Mouse (Mus musculus) lung, postnatal 4 days (tissue): Measurements from ENCODE around the gene Mki67.

ENCODE experiments used
- DNase-seq, 2 experiments: peaks; one replicate each; pipeline ENCODE4 v3.0.0; 2021

Mki67 gene

GRCm38 (mm10) chr7:135664211-135664610 lies 52.0 kb downstream of the Mki67 start:
- DNase-seq = no peak

DNA sequence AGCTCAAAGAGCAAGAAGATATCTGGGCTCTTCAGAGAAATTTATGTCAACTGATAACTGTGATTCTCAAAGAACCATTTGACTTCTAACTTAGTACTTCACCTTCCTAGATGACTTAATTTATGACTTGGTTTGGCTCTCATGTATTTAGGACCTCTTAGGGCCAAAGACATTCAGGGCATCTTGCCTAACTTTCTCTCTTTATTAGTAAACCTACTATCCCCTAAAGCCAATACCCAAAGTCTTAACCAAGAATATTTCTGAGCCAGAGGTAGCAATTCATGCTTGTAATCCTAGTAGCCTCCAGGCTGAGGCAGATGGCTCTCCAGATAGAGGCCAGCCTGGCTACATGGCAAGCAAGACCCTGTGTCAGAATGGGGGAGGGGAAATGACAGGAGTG lies 55.8 kb downstream of the Mki67 start:
- DNase-seq = no peak

- DNase-seq = peak in 1 of 2 experiments; percentile 36
Measured at GRCm38 (mm10) chr7:135659314-135659935, 56.7 kb downstream of the Mki67 start.

DNA sequence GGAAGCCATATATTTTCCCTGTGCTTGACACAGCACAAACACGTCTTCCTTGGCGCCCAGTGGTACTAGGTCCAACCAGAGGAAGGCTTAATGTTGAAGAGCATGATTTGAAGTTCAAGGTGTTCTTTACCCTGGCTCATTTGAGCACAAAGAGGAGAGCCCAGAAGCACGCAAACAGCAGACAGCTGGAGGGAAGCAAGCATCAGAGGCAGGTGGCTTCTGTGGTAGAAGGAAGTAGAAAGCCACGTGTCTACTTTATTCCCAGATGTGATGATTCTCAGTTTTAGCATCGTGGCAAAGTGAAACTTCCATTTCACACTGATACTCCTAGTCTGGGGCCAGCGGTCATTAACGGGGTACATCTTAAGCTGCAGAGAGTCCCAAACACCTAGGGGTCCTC lies 58.0 kb downstream of the Mki67 start:
- no peak for DNase-seq

GRCm38 (mm10) chr7:135655113-135655512 lies 61.0 kb downstream of the Mki67 start:
- DNase-seq = no peak

- DNase-seq = no peak
Measured at GRCm38 (mm10) chr7:135654288-135654687, 61.9 kb downstream of the Mki67 start.

- no peak for DNase-seq
Measured at GRCm38 (mm10) chr7:135653601-135654000, 62.6 kb downstream of the Mki67 start.

- no peak for DNase-seq
Measured at GRCm38 (mm10) chr7:135652781-135653180, 63.4 kb downstream of the Mki67 start.

- DNase-seq = peak; percentile 60 to 62
Measured at GRCm38 (mm10) chr7:135651831-135652511, 64.2 kb downstream of the Mki67 start.

GRCm38 (mm10) chr7:135650061-135650460 lies 66.1 kb downstream of the Mki67 start:
- no peak for DNase-seq

- DNase-seq = no peak
Measured at GRCm38 (mm10) chr7:135649306-135649705, 66.9 kb downstream of the Mki67 start.

GRCm38 (mm10) chr7:135648821-135649220 lies 67.3 kb downstream of the Mki67 start:
- DNase-seq = no peak

GRCm38 (mm10) chr7:135646976-135647375 lies 69.2 kb downstream of the Mki67 start:
- DNase-seq = no peak

DNA sequence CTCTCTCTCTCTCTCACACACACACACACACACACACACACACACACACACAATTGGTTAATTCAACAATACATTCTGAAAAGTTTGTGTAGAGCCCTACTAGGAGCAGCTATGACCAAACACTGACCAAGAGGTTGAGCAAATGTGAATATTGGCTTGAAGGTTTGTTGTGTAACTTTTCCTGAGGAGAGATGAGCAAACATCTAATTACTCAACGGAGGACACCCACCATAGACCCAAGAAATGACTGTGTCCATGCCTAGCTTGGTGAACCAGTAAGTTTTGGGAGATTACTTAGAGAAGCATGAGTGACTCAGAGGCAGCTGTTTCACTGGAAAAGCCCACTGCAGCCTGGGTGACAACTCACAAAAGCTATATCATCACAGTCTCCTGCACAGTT lies 71.7 kb downstream of the Mki67 start:
- no peak for DNase-seq

DNA sequence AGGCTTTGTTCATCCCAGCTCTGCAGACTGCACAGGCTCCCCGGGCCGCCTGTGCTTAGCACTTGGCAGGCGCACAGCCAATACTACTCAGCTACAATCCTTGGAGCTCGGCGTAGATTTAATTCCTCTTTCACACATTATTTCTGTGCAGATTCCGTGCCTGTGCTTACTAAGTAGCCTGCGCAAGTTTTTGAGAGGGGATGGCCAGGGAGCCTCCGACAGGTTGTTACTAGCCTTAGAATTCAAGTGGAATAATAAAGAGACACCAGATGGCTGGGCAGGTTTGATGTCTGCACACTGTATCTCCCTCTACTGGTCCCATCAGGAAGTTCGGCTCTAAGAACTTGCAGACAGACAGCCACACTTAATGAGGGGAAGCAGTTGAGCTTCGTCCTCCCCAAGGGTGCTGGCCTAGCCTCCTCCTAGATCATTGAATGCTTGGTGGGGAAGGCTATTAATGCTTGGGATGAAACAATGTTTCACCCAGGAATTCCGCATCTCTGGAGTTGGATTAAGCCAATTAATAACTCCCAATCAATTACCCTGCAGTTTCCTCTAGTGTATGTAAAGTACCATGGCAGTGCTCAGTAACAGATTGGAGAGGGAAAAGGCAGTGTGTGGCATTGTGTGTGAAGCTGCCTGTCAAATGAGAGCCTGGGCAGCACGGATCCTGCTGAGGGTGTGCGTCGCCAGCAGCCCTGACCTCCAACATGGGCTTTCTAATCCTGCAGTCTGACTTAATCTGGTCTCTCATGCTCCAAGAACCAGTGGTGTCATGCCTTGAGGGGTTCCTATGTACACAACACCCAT lies 74.3 kb downstream of the Mki67 start:
- peak in 1 of 2 experiments; percentile 42 for DNase-seq
